Mouse (Mus musculus) liver, embryonic 15.5 days (tissue): ENCODE data around the gene Rhou. TPM values are rescaled to one million over a fixed set of nuclear protein-coding genes. Genes with fewer than 3 reads are reported as not detected.

Experiments used
- ATAC-seq: fragments of 200-750 bp; cut with Nextera tagmentation; 2 replicates; pipeline ENCODE4 v1.8.0; 2017; ENCODE audit warnings: moderate number of reproducible peaks, mild to moderate bottlenecking, moderate library complexity; ENCODE audit not compliant: insufficient read depth
- H3K27ac ChIP-seq: fragments of 300-500 bp; sonication (generic); replicated peaks from 2 replicates; pipeline ENCODE4 v1.5.1; 2015; ENCODE audit warnings: mild to moderate bottlenecking, inconsistent platforms
- H3K27me3 ChIP-seq: fragments of 300-500 bp; sonication (generic); 2 replicates; pipeline ENCODE4 v1.6.1; 2015; ENCODE audit warnings: mild to moderate bottlenecking, inconsistent platforms
- H3K36me3 ChIP-seq: fragments of 300-500 bp; sonication (generic); replicated peaks from 2 replicates; pipeline ENCODE4 v1.6.1; 2015; ENCODE audit warnings: moderate library complexity, mild to moderate bottlenecking, inconsistent platforms
- H3K4me1 ChIP-seq: fragments of 300-500 bp; sonication (generic); replicated peaks from 2 replicates; pipeline ENCODE4 v1.6.1; 2015; ENCODE audit warnings: inconsistent platforms
- H3K4me2 ChIP-seq: fragments of 300-500 bp; sonication (generic); 2 replicates; pipeline ENCODE4 v1.6.1; 2015; ENCODE audit warnings: moderate library complexity, mild to moderate bottlenecking, inconsistent platforms
- H3K4me3 ChIP-seq: fragments of 300-500 bp; sonication (generic); replicated peaks from 2 replicates; pipeline ENCODE4 v1.5.1; 2015; ENCODE audit warnings: mild to moderate bottlenecking, inconsistent platforms
- H3K9ac ChIP-seq: fragments of 300-500 bp; sonication (generic); 2 replicates; pipeline ENCODE4 v1.6.1; 2015; ENCODE audit warnings: moderate library complexity, mild to moderate bottlenecking, inconsistent platforms
- H3K9me3 ChIP-seq: fragments of 300-500 bp; sonication (generic); replicated peaks from 2 replicates; pipeline ENCODE4 v1.6.1; 2016; ENCODE audit warnings: inconsistent platforms
- WGBS: fragments of 180-500 bp; shearing (Covaris S2); methylation state at CpG from one replicate; pipeline ENCODE4 v1.1.7; 2015; ENCODE audit warnings: mixed read lengths; ENCODE audit not compliant: insufficient replicate concordance; 5-methylcytosine and 5-hydroxymethylcytosine counted together
- polyA plus RNA-seq: library from polyadenylated mRNA; unstranded; fragments of >200 nt; fragmentation: Nextera tagmentation; extraction: Ambion mirVana; gene quantifications from 2 replicates; pipeline ENCODE4 v1.2.1, GENCODE M21; 2015

Gene Rhou
- polyA plus RNA-seq, 1 experiment from 2014 or later = 1.7 TPM

- Histone ChIP-seq H3K27ac (no peak overlapping the region), H3K9me3 (no peaks in the 10 kb centered on the region), H3K27me3 (peaks cover 4% of the 10 kb centered on the region; the same call in 1 of the 2 replicates), H3K4me1 (no peaks in the 10 kb centered on the region), H3K36me3 (no peaks in the 10 kb centered on the region), H3K4me3 (no peak overlapping the region), H3K4me2 (no peak overlapping the region), H3K9ac (no peak overlapping the region)
- ATAC-seq = no peak
- WGBS = 54% methylated on average over 9 of the region's 9 CpGs
Observed at GRCm38 (mm10) chr8:123696167-123696566, 42.4 kb downstream of the Rhou start.

- Histone ChIP-seq H3K27me3 (no peaks in the 10 kb centered on the region), H3K9me3 (no peaks in the 10 kb centered on the region), H3K4me2 (no peak overlapping the region), H3K36me3 (no peaks in the 10 kb centered on the region), H3K9ac (no peak overlapping the region), H3K27ac (no peak overlapping the region), H3K4me3 (no peak overlapping the region), H3K4me1 (peaks cover 3% of the 10 kb centered on the region; the same call in 1 of the 2 replicates)
- ATAC-seq = no peak
- 51% methylated on average over 5 of the region's 5 CpGs for WGBS
Observed at GRCm38 (mm10) chr8:123697329-123697728, 43.6 kb downstream of the Rhou start.

GRCm38 (mm10) chr8:123700399-123701070 lies 46.8 kb downstream of the Rhou start:
- H3K27ac ChIP-seq = no peak overlapping the region
- H3K4me2 ChIP-seq = no peak overlapping the region
- H3K9ac ChIP-seq = no peak overlapping the region
- no peaks in the 10 kb centered on the region for H3K9me3 ChIP-seq
- H3K4me3 ChIP-seq = no peak overlapping the region
- no peaks in the 10 kb centered on the region for H3K36me3 ChIP-seq
- ATAC-seq = no peak
- 63% methylated on average over 12 of the region's 12 CpGs for WGBS
- peaks cover 7% of the 10 kb centered on the region for H3K4me1 ChIP-seq
- no peaks in the 10 kb centered on the region for H3K27me3 ChIP-seq

- 59% methylated on average over 15 of the region's 15 CpGs for WGBS
- Histone ChIP-seq H3K27me3 (peaks cover 7% of the 10 kb centered on the region), H3K36me3 (no peaks in the 10 kb centered on the region), H3K4me1 (peaks cover 7% of the 10 kb centered on the region), H3K27ac (0 out of 2 replicates have a peak overlapping the region, but pooled peaks have one; percentile 41), H3K9me3 (no peaks in the 10 kb centered on the region), H3K4me2 (no peak overlapping the region), H3K4me3 (no peak overlapping the region), H3K9ac (no peak overlapping the region)
- ATAC-seq = peak; percentile 39; the same call in 1 of the 2 replicates
Observed at GRCm38 (mm10) chr8:123701952-123702587, 48.3 kb downstream of the Rhou start.

- WGBS = 49% methylated on average over 5 of the region's 5 CpGs
- Histone ChIP-seq H3K9me3 (no peaks in the 10 kb centered on the region), H3K4me1 (peaks cover 7% of the 10 kb centered on the region), H3K4me3 (no peak overlapping the region), H3K27me3 (peaks cover 10% of the 10 kb centered on the region), H3K36me3 (no peaks in the 10 kb centered on the region), H3K27ac (no peak overlapping the region), H3K9ac (no peak overlapping the region), H3K4me2 (no peak overlapping the region)
- no peak for ATAC-seq
Observed at GRCm38 (mm10) chr8:123705376-123705775, 51.6 kb downstream of the Rhou start.

- no peaks in the 10 kb centered on the region for H3K9me3 ChIP-seq
- H3K4me1 ChIP-seq = peaks cover 9% of the 10 kb centered on the region
- H3K4me2 ChIP-seq = no peak overlapping the region
- WGBS = 74% methylated on average over 16 of the region's 16 CpGs
- H3K4me3 ChIP-seq = no peak overlapping the region
- H3K36me3 ChIP-seq = no peaks in the 10 kb centered on the region
- H3K27me3 ChIP-seq = peaks cover 10% of the 10 kb centered on the region
- ATAC-seq = no peak
- no peak overlapping the region for H3K27ac ChIP-seq
- H3K9ac ChIP-seq = no peak overlapping the region
Observed at GRCm38 (mm10) chr8:123707137-123707536, 53.4 kb downstream of the Rhou start.

GRCm38 (mm10) chr8:123708729-123709128 lies 55.0 kb downstream of the Rhou start:
- Histone ChIP-seq H3K27ac (no peak overlapping the region), H3K36me3 (no peaks in the 10 kb centered on the region), H3K4me2 (no peak overlapping the region), H3K4me1 (peaks cover 9% of the 10 kb centered on the region), H3K9ac (no peak overlapping the region), H3K27me3 (peaks cover 10% of the 10 kb centered on the region), H3K4me3 (no peak overlapping the region), H3K9me3 (no peaks in the 10 kb centered on the region)
- 68% methylated on average over 8 of the region's 8 CpGs for WGBS
- no peak for ATAC-seq

GRCm38 (mm10) chr8:123710335-123710734 lies 56.6 kb downstream of the Rhou start:
- Histone ChIP-seq H3K4me1 (peaks cover 6% of the 10 kb centered on the region), H3K4me2 (no peak overlapping the region), H3K9me3 (no peaks in the 10 kb centered on the region), H3K9ac (no peak overlapping the region), H3K27me3 (peaks cover 10% of the 10 kb centered on the region), H3K36me3 (no peaks in the 10 kb centered on the region), H3K27ac (no peak overlapping the region), H3K4me3 (no peak overlapping the region)
- 66% methylated on average over 5 of the region's 5 CpGs for WGBS
- ATAC-seq = 0 out of 2 replicates have a peak, but pooled peaks have one; percentile 42

Other genes with a start within 250 kb of the Rhou start
- not detected in 2 replicates for gene Mc1r, start 246.8 kb upstream of the Rhou start, polyA plus RNA-seq
- 0.67 and 0.99 TPM in 2 replicates for gene Tubb3, start 242.5 kb upstream of the Rhou start, polyA plus RNA-seq
- gene Def8, start 230.4 kb upstream of the Rhou start, polyA plus RNA-seq = 11.7 and 11.9 TPM in 2 replicates
- 22.2 and 24.2 TPM in 2 replicates for gene Afg3l1, start 176.0 kb upstream of the Rhou start, polyA plus RNA-seq
- gene Dbndd1, start 138.5 kb upstream of the Rhou start, polyA plus RNA-seq = 0.24 TPM in 2 replicates
- 3.3 and 3.8 TPM in 2 replicates for gene Gas8, start 135.1 kb upstream of the Rhou start, polyA plus RNA-seq
- 28.8 and 33.1 TPM in 2 replicates for gene Rab4a, start 152.1 kb downstream of the Rhou start, polyA plus RNA-seq
- gene Ccsap, start 206.3 kb downstream of the Rhou start, polyA plus RNA-seq = 2.8 and 3.2 TPM in 2 replicates
- gene Acta1, start 240.8 kb downstream of the Rhou start, polyA plus RNA-seq = 104 and 159 TPM in 2 replicates